Mouse (Mus musculus) hematopoietic stem cell, adult 5-6 weeks (primary cell): ENCODE measurements around the gene Itpr2. TPM values are rescaled to one million over a fixed set of nuclear protein-coding genes. Genes with fewer than 3 reads are reported as not detected.

Experiments
- ATAC-seq, 2 experiments: fragments of 125-278 bp in 1 of 2; replicated peaks in 1 of 2; 2 replicates each; pipeline ENCODE4 v1.8.0; 2016 to 2017; ENCODE audit warnings: inconsistent platforms in 2 of 2, mild to moderate bottlenecking in 2 of 2, moderate number of reproducible peaks in 2 of 2, low read depth in 1 of 2, moderate TSS enrichment in 1 of 2; ENCODE audit not compliant: low FRiP score in 2 of 2, poor library complexity in 2 of 2, severe bottlenecking in 2 of 2, insufficient read depth in 1 of 2, low TSS enrichment in 1 of 2
- total RNA-seq: library from RNA; stranded (forward); fragments of 172-1452, 232-1000 nt; gene quantifications from 2 replicates; pipeline ENCODE4 v1.2.3, GENCODE M21; 2017

Itpr2 gene
- total RNA-seq, 1 experiment from 2014 or later, result 30.0 TPM

DNA sequence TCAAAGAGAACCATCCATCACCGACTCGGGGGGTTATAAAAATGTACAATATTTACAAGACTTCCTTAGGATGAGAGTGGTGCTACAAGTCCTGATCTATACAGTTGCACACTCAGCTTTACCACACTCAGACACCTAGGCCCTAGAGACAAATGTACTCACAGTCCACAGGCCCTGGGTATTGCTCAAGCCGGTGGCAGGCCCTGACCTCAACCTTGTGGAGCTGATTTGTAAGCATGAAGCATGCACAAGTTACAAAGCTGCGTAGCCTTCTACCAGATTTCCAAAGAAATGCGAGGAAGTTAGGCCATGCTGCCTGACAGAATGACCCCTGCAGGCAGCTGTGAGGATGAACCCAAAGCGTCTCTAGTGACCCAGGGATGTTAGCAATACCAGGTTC lies 185.6 kb downstream of the Itpr2 start:
- 0 out of 4 replicates have a peak, but pooled peaks of 1 of the 2 experiments have one; percentile 10 for ATAC-seq

DNA sequence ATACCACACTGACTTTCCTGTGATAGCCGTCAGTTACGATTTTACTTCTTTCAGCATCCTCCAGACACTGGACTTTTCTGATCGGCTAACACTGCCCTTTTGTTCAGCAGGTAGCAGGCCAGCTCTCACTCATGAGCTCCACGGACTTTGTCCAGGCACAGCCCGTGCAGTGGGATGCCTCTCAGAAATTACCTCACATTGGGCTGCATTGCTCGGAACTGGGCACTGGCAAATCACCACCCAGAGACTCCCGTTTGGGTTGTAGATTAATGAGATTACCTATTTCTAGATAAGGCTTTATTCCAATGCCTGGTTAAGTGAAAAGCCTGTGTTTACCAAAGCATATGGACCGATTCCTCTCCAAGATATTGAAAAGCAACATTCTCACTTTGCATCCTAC lies 186.9 kb downstream of the Itpr2 start:
- no peak for ATAC-seq

DNA sequence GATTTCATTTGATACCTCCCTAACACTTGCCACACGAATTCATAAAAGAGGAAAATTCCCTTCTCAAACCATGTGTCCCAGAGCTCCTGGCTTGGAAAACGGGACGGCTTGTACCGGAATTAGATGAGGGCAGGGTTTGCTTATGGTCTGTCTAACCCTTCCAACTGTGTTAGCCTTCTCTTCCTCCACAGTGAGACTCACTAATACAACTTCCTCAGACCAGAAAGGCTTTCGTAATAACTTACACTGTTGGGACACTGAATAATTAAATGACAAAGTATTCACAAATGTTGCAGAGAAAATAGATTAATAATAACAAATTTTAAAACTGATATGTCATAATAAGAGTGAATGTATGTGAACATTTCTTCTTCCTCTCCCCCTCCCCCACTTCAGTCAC lies 187.7 kb downstream of the Itpr2 start:
- no peak for ATAC-seq

DNA sequence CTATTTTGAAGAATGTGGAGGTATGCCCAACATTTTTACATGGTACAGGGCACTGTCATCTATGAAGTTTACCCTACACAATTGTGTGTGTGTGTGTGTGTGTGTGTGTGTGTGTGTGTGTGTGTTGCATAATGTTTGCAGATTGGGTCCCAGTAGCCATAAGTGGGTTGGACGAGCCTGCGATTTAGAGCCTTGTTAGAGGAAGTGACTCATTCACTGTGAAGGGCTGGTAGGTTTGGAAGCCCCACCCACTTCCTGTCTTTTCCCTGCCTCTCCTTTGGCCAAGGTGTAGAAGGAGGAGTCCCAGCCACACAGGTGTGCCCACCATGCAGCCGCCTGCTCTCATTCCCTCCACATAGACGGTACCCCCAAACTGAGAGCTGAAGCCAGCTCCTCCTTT lies 188.6 kb downstream of the Itpr2 start:
- ATAC-seq, result no peak; a peak in 1 of 4 replicates

DNA sequence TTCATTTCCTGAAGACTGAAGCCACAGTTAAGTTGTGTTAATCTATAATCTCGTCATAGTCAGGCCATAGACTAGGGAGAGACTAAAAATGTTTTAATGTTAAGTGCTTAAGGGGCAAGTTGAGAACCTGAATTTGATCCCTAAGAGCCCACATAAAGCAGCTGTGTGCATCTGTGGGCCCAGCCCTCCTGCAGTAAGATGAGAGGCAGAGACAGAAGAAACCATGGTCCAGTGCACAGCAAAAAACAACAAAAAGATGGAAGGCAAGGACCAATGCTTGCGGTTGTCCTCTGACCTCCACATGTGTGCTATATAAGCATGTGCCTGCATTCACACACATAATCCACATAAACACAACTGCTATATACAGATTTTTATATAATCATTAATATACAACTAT lies 191.8 kb downstream of the Itpr2 start:
- no peak for ATAC-seq

DNA sequence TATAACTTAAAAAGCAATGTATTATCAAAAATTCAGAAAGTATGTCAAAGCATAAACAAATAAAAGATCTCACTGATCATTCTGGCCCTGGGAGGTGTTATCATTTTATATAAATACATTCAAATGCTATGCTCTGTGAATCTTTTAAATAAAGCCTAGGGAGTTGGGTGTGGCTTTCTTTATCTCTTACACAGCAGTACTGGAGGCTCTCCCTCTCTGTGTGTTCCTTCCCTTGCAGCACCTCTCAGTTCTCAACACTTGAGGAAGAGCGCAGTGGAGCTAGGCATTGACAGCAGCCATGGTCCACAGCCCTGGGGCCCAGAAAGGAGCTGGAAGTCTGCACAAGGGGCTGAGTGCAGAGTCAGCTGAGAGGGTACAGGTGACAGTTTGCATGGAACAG lies 192.7 kb downstream of the Itpr2 start:
- no peak for ATAC-seq

DNA sequence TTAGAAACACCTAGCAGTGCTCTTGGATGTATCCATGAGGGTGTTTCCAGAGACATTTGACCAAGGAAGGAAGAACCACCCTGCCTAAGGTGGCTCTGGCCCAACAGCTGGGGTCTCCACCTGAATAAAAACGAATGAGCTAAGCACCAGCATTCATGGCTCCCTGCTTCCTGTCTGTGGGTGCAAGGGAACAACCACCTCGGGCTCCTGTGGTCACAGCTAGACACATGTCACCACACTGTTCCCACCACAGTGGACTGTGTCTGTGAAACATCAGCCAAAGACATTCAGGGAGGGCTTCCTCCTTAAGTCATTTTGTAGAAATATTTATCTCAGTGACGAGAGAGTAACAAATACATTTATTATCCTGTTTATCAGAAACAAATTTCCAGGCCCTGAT lies 196.0 kb downstream of the Itpr2 start:
- peak; percentile 39 to 53; a peak in 2 of 4 replicates for ATAC-seq

DNA sequence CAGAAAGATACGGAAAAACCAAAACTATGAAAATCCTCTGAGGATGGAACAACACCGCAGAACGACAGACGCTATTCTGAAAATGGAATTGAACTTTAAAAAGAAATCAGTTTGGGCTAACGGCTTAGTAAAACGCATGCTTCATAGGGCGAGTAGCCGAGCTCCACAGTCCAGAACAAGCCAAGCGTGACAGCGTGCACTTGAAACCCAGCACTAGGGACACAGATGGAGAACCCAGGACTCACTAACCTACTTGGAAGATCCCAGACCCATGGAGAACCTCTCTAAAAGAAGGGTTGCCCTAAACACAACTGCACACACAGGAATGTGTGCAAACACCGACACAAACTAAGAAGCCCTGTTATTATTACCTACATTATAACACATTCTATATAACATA lies 197.9 kb downstream of the Itpr2 start:
- ATAC-seq, result no peak

DNA sequence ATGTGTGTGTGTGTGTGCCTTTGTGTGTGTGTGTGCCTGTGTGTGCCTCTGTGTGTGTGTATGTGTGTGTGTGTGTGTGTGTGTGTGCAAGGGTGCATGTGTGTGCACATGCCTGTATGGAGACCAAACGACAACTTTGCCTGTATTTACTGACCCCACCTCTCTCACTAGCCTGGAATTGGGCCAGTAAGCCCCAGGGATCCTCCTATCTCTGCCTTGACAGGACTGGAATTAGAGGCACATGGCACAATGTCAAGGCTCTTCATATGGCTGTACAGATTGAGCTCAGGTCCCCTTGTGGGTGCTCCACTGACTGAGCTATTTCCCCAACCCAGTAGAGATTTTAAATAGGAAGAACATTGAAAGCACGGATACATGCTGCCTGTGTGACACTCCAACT lies 198.7 kb downstream of the Itpr2 start:
- ATAC-seq, result no peak

DNA sequence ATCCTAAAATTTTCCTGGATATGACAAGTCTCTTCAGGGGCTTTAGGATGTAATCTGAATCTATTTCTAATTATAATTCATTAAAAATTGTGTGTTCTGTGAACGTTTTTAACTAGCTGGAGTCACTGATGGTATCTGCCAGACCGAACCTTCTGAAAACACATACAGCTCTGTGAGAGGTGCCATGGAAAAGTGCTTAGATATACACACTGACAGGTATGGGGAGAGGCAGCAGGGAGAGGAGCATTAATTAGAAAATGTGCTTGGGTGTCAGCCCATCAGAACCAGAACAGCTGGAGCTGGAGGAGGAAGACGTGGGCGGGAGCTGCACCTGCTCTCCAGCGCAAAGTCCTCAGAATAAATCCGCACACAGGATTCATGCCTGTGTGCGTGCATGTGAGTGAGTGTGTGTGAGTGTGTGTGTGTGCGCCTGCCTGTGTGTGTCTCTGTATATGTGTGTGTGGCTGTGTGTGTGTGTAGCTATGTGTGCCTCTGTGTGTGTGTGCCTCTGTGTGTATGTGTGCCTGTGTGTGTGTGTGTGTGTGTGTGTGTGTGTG lies 199.4 kb downstream of the Itpr2 start:
- no peak for ATAC-seq

DNA sequence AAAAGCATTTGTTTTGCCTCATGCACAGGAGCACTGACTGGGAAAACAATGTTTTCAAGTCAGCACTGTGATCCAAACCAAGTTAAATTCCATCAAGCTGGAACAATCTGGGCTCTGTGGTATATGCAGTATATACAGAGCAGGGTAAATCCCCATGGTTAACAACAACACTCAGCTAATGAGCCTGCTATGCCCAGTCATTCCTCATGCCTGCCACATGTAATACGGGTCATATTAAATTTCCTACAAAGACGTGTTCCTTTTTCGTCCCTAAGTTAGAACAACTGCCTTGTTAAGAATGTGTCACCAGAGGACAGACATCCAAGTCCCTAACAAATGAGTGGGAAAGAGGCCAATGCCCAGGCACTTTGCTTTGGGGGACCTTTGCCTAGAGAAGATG lies 199.9 kb downstream of the Itpr2 start:
- ATAC-seq, result no peak

DNA sequence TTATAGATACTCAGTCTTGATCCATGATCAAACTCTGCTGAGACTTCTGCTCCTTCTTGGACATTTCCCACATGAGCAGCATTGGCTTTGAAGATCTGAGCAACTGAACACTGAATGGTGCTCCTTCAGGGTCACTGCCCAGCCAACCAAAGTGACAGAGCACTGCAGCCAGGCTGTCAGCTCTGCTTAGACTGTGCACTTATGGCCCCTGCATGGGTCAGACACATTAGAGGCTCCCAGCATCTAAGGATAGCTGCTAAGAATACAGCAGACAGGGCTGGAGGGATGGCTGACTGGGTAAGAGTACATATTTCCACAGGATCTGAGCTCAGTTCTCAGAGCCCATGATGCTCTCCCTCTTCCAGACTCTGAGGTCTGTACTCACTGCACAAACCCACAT lies 201.1 kb downstream of the Itpr2 start:
- ATAC-seq, result no peak

DNA sequence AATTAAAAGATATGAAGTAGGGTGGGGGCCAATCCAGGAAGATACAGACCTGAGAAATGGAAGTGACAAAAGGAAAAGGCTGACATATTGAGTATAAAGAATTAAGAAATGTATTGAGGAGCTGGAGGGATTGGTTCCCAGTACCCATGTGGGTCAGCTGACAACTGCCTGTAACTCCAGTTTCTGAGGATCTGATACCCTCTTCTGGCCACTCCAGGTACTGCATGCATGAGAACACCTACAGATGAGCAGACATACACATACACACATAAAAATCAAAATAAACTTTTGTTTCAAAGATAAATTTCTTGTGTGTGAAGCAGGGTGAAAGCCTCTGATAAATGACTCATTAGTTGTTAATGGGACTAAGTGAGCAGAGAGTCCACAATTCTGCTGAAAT lies 203.3 kb downstream of the Itpr2 start:
- ATAC-seq, result no peak

DNA sequence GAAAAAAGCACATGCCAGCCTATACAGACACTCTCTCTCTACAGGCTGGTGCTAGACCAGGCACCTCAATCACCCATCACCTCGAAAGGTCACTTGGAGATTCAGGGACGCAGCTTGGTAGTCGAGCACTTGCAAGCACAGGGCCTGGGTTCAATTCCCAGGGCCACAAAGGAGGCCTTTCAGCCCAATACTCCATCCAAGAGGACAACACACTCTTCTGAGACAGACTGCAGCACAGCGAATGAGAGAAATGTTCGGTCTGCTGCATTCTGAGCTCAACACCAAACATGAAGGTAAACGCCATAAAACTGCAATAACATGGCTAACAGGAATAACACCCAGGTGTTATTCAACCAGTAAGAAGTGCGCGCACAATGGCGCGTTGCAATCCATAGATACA lies 211.0 kb downstream of the Itpr2 start:
- ATAC-seq, result no peak

DNA sequence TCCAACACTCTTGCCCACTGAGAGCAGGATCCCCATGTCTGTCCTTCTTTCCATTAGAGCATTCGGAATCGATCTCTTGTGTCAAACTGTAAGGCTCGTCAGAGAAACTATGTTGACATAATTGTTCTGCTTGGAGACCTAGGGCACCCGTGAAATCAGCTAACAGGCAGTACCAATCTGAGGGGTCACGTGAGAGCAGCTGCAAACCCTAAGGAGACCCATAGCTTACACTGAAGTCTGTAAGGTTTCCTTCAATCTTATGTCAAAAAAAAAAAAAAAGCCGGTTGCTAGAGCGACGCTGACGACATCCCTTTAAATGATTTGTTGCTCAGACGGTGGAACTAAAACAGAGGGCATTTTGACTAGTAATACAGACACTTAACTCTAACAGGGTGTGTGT lies 212.2 kb downstream of the Itpr2 start:
- no peak for ATAC-seq

DNA sequence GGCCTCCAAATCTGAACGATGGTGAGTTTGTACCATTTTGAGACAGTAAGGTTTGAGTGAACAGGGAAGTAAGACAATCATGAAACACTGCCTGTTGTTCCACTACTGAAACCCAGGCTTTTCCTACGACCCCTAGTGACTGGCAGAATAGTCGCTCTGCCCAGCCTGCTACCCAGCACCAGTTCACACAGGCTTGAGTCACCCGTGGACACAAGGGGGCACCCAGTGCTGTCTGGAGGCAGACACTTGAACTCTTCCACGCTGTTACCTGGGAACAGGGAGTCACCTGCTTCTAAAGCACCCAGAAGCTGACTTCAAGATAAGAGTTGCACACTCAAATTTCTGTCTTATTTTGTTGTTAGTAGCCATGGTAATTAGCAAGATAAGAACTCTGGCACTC lies 213.8 kb downstream of the Itpr2 start:
- no peak for ATAC-seq

DNA sequence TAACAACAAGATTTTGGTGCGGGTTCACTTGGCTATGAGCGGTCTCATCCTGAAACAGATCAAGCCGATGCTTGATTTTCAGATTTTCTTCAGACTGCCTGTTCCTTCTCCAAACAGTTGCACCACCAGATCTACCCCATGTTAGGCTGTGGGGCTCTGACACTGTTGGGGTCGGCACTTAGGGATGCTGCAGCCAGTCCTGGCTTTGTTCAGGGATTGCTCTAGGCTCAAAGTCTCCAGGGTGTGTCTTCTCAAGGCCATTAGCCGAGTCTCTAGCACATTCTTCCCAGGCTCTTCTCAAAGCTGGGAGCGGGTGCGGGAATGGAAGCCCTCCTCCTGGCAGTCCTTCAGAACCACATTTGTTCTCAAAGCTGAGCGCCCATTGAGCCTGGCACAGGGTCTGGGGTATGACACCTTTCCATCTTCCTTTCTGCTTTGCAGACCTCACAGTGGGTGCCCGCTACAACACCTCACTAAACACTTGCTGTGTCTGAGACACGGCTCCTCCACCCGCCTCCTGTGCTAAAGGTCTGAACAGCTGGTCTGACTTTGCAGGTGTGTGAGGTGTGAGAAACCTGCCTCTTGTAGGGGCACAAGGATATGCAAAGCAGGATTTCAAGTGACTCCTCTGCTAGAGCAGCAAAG lies 217.0 kb downstream of the Itpr2 start:
- ATAC-seq, result no peak

DNA sequence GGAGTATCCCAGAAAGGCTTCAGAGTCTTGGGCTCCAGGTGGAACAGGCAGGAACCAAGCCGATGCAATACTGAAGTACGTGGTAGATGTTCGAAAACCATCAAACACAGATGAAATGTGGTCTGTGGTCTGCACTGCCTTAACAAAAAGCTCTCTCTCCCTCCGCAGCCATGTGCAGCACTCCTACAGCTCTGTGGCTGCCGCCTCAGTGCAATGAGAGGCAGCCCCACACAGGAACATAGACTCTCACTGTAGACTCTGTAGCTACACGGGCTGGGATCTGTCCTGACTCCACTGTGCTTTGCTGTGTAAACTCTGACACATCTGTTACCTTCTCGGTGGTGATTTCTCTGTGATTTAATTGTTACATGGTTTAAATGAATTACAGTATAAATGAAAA lies 218.0 kb downstream of the Itpr2 start:
- no peak; a peak in 1 of 4 replicates for ATAC-seq

DNA sequence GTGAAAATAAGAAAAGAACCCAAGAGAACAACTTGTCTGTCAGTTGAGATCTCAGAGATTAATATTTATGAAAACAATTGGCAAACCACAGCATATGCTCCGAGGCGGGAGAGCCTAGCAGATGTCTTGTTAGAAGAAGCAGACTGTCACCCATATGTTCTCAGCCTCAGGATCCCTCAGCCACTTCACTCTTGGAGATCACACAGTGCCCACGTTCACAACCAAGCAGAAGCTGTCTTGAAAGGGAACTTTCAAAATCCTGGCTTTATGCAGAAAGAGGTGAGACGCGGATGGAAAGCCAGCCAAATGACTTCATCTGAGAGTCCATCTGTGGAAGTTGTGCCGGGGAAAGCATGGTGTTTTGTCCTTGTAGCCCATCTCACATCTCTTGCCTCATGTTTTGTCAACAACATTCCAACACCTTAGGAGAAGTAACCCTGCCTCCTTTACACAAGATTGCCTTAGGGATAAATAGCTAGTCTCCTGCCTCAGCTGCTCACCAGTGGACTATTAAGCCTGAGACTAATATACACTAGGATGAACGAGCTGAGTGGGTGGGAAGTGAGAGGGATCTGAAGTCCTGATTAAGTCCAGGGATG lies 219.9 kb downstream of the Itpr2 start:
- no peak for ATAC-seq
